Mouse (Mus musculus): Measurements from ENCODE around the gene Arhgap29.

Gene Arhgap29

GRCm38 (mm10) chr3:122018421-122018820, 66.1 kb downstream of the Arhgap29 start:
- DNase-seq = no peak

GRCm38 (mm10) chr3:122019159-122019558, 66.8 kb downstream of the Arhgap29 start:
- DNase-seq = no peak

GRCm38 (mm10) chr3:122021029-122021652, 68.8 kb downstream of the Arhgap29 start:
- no peak for DNase-seq

GRCm38 (mm10) chr3:122022355-122022754, 70.0 kb downstream of the Arhgap29 start:
- DNase-seq = no peak

GRCm38 (mm10) chr3:122026676-122027075, 74.3 kb downstream of the Arhgap29 start:
- DNase-seq = no peak

- no peak for DNase-seq
These were observed 75.4 kb downstream of the Arhgap29 start for GRCm38 (mm10) chr3:122027776-122028175.

GRCm38 (mm10) chr3:122033248-122033837, 81.0 kb downstream of the Arhgap29 start:
- no peak for DNase-seq

- DNase-seq = no peak
These were observed 81.9 kb downstream of the Arhgap29 start for GRCm38 (mm10) chr3:122034240-122034639.

GRCm38 (mm10) chr3:122035092-122035491, 82.8 kb downstream of the Arhgap29 start:
- no peak for DNase-seq

- no peak for DNase-seq
These were observed 88.2 kb downstream of the Arhgap29 start for GRCm38 (mm10) chr3:122040522-122040921.

GRCm38 (mm10) chr3:122043102-122043501, 90.8 kb downstream of the Arhgap29 start:
- DNase-seq = no peak

GRCm38 (mm10) chr3:122043799-122044547, 91.6 kb downstream of the Arhgap29 start, which contains the start of gene Abca4:
Gene Abca4, plus strand, starts transcription at chr3:122044443.
- peak in 1 of 2 experiments; percentile 11 for DNase-seq

GRCm38 (mm10) chr3:122046187-122046620, 93.9 kb downstream of the Arhgap29 start:
- DNase-seq = no peak

GRCm38 (mm10) chr3:122047402-122047801, 95.1 kb downstream of the Arhgap29 start:
- DNase-seq = no peak

GRCm38 (mm10) chr3:122047921-122048861, 95.8 kb downstream of the Arhgap29 start:
- DNase-seq = peak; percentile 34 to 40

GRCm38 (mm10) chr3:122049158-122049557, 96.8 kb downstream of the Arhgap29 start:
- DNase-seq = no peak

GRCm38 (mm10) chr3:122058439-122059198, 106.3 kb downstream of the Arhgap29 start:
- no peak for DNase-seq

GRCm38 (mm10) chr3:122062586-122062985, 110.2 kb downstream of the Arhgap29 start:
- DNase-seq = no peak

GRCm38 (mm10) chr3:122064556-122065410, 112.4 kb downstream of the Arhgap29 start:
- no peak for DNase-seq
